Mouse (Mus musculus): ENCODE results near the gene Nup107. TPM values are rescaled to one million over a fixed set of nuclear protein-coding genes. Genes with fewer than 3 reads are reported as not detected.

Gene Nup107
- polyA plus RNA-seq, 1 experiment from 2014 or later = 33.7 TPM

DNA sequence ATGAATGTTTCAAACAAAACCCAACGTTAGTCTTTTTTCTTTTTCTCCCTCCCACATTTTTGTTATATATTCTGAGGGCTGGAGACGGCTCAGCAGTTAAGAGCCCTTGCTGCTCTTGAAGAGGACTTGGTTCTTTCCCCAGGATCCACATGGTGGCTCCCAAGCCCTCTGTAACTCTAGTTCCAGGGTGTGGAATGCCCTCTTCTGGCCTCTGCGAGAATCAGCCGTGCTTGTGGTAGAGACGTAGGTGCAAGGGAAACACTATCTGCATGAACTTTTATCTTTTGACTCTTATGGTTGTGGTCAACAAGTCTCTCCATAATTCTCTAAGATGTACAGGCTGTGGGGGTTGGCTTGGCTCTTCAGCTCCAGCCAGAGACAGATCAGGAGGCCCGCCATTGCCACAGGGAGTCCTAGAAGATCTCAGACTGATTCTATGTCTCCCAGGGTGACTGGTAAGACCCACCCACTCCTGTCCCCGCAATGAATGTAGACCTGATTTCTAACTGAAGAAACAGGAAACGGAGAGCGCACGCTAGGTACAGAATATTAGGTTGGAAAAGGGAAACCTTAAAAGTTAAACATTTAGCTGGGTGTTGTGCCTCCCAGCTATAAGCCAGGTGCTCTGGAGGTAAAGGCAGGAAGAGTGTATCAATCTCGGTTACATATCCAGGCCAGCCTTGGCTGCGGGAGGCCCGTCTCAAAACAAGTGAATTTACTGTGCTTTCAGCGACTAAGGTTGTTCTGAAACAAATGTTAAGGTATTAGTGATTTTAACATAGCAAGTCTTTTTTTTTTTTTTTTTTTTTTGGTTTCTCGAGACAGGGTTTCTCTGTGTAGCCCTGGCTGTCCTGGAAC lies 61.0 kb downstream of the Nup107 start:
- H3K4me3 ChIP-seq = no peak overlapping the region
- no peak for ATAC-seq (replicated peaks)
- 64% methylated on average over 15 of the region's 15 CpGs for WGBS
- no peaks in the 10 kb centered on the region for H3K4me1 ChIP-seq
- no peak overlapping the region for H3K9ac ChIP-seq
- H3K27me3 ChIP-seq (replicated peaks) = no peaks in the 10 kb centered on the region
- H3K27ac ChIP-seq = no peak overlapping the region
- no peaks in the 10 kb centered on the region for H3K9me3 ChIP-seq
- H3K4me2 ChIP-seq = no peak overlapping the region
- peaks cover 5% of the 10 kb centered on the region; the same call in 1 of the 2 replicates for H3K36me3 ChIP-seq (replicated peaks)

DNA sequence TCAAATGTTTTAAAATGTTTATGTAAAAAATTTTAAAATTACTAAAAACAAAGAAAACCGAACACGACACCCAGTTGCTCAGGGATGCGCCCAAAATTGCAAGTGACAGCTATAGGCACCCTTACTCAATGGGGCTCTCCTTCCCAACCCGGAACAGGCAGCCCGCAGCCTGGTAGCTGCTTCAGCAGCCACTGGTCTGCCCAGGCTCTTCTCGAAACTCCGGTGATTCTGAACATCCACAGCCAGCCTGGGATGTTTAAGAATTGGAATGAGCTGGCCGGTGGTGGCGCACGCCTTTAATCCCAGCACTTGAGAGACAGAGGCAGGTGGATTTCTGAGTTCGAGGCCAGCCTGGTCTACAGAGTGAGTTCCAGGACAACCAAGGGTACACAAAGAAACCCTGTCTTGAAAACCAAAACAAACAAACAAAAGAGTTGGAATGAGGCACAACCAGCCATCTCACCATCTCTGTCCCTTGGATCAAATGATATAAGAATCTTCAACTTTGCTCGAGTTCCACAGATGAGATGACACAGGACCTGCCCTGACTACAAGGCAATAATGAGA lies 61.8 kb downstream of the Nup107 start:
- Histone ChIP-seq H3K27ac (no peak overlapping the region), H3K4me2 (no peak overlapping the region), H3K9me3 (no peaks in the 10 kb centered on the region), H3K4me3 (no peak overlapping the region), H3K4me1 (no peaks in the 10 kb centered on the region), H3K9ac (no peak overlapping the region), H3K27me3 (replicated peaks) (no peaks in the 10 kb centered on the region), H3K36me3 (replicated peaks) (no peaks in the 10 kb centered on the region)
- 95% methylated on average over 12 of the region's 12 CpGs for WGBS
- ATAC-seq (replicated peaks) = no peak

DNA sequence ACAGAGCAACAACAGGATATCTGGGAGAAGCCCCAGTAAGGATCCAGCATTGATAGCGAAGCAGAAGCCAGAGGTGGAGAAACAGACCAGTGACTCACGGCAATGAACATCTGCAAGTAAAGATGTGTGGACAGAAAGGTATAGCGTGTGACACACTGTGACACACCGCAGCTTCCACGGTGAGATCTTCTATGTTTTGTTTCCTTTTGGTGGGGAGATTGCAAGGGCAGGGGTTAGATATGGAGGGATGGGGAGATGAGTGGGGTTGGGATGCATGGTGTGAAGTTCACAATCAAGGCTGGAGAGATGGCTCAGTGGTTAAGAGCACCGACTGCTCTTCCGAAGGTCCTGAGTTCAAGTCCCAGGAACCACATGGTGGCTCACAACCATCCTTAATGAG lies 62.4 kb downstream of the Nup107 start:
- H3K4me1 ChIP-seq = no peaks in the 10 kb centered on the region
- H3K27me3 ChIP-seq (replicated peaks) = no peaks in the 10 kb centered on the region

GRCm38 (mm10) chr10:117729139-117729814 lies 63.2 kb downstream of the Nup107 start:
- H3K27me3 ChIP-seq (replicated peaks) = no peaks in the 10 kb centered on the region
- ATAC-seq (replicated peaks) = no peak
- no peaks in the 10 kb centered on the region for H3K36me3 ChIP-seq (replicated peaks)
- no peak overlapping the region for H3K27ac ChIP-seq
- no peaks in the 10 kb centered on the region for H3K9me3 ChIP-seq
- no peak overlapping the region for H3K4me2 ChIP-seq
- no peak overlapping the region for H3K9ac ChIP-seq
- WGBS = 83% methylated on average over 11 of the region's 11 CpGs
- no peaks in the 10 kb centered on the region for H3K4me1 ChIP-seq
- no peak overlapping the region for H3K4me3 ChIP-seq

More for the DNA sequence above, 62.4 kb downstream of the Nup107 start:
- WGBS = 97% methylated on average over 7 of the region's 7 CpGs
- Histone ChIP-seq H3K4me2 (no peak overlapping the region), H3K4me3 (no peak overlapping the region), H3K9ac (no peak overlapping the region), H3K27ac (no peak overlapping the region), H3K9me3 (no peaks in the 10 kb centered on the region), H3K36me3 (replicated peaks) (no peaks in the 10 kb centered on the region)
- ATAC-seq (replicated peaks) = no peak

DNA sequence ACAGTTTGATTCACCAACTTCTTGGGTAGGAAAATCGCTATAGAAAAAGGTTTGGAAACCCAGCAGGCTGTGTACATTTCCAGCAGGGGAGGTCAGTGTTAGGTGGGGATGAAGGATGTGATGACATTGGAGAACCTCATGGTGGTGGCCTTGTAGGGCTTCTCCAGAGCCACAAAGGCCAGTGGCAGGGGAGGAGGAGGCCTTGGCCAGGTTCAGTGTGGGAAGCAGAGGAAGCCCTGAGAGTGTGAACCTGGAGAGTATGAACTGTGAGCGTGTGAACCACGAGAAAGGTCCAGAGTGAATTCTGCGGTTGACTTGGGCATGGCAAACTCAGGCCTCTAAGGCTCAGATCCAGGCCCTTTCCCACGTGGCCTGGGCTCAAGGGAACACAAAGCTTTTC lies 63.9 kb downstream of the Nup107 start:
- H3K27me3 ChIP-seq (replicated peaks) = no peaks in the 10 kb centered on the region
- no peaks in the 10 kb centered on the region for H3K9me3 ChIP-seq
- 82% methylated on average over 5 of the region's 5 CpGs for WGBS
- no peak overlapping the region for H3K27ac ChIP-seq
- ATAC-seq (replicated peaks) = no peak
- H3K4me1 ChIP-seq = no peaks in the 10 kb centered on the region
- no peak overlapping the region for H3K4me3 ChIP-seq
- H3K36me3 ChIP-seq (replicated peaks) = no peaks in the 10 kb centered on the region
- H3K9ac ChIP-seq = no peak overlapping the region
- no peak overlapping the region for H3K4me2 ChIP-seq

GRCm38 (mm10) chr10:117727518-117728110 lies 64.9 kb downstream of the Nup107 start:
- H3K27me3 ChIP-seq (replicated peaks) = no peaks in the 10 kb centered on the region
- WGBS = 81% methylated on average over 9 of the region's 9 CpGs
- ATAC-seq (replicated peaks) = no peak

GRCm38 (mm10) chr10:117726888-117727385 lies 65.6 kb downstream of the Nup107 start:
- no peaks in the 10 kb centered on the region for H3K27me3 ChIP-seq (replicated peaks)
- H3K27ac ChIP-seq = no peak overlapping the region
- no peak overlapping the region for H3K4me2 ChIP-seq
- 95% methylated on average over 4 of the region's 4 CpGs for WGBS
- no peaks in the 10 kb centered on the region for H3K9me3 ChIP-seq
- no peak for ATAC-seq (replicated peaks)
- H3K9ac ChIP-seq = no peak overlapping the region
- H3K36me3 ChIP-seq (replicated peaks) = no peaks in the 10 kb centered on the region
- H3K4me1 ChIP-seq = no peaks in the 10 kb centered on the region
- H3K4me3 ChIP-seq = no peak overlapping the region

More at GRCm38 (mm10) chr10:117727518-117728110, 64.9 kb downstream of the Nup107 start:
- Histone ChIP-seq H3K9me3 (no peaks in the 10 kb centered on the region), H3K4me2 (no peak overlapping the region), H3K4me1 (no peaks in the 10 kb centered on the region), H3K4me3 (no peak overlapping the region), H3K9ac (no peak overlapping the region), H3K27ac (no peak overlapping the region), H3K36me3 (replicated peaks) (no peaks in the 10 kb centered on the region)

- no peak for ATAC-seq (replicated peaks)
- H3K36me3 ChIP-seq (replicated peaks) = no peaks in the 10 kb centered on the region
- no peaks in the 10 kb centered on the region for H3K27me3 ChIP-seq (replicated peaks)
- no peak overlapping the region for H3K4me3 ChIP-seq
- H3K9ac ChIP-seq = no peak overlapping the region
- H3K4me2 ChIP-seq = no peak overlapping the region
- H3K27ac ChIP-seq = no peak overlapping the region
- H3K9me3 ChIP-seq = no peaks in the 10 kb centered on the region
- no peaks in the 10 kb centered on the region for H3K4me1 ChIP-seq
- 94% methylated on average over 4 of the region's 4 CpGs for WGBS
These were observed 66.2 kb downstream of the Nup107 start for GRCm38 (mm10) chr10:117726350-117726749.

DNA sequence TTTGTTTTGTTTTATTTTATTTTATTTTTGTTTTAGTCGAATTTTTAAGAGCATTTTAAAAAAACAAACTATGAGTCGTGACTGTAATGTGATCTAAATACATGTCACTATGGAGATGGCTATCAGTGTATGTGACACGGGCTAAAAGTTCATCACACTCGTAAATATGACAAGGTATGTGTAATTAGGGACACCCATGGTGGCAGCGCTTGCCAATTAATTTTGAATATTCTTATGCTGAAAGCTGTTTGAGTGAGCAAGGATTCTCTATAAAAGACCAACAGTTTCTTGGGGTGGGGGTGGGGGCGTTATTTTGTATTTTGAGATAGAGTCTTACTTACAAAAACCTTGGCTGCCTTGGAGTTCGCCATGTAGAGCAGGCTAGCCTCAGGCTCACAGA lies 66.8 kb downstream of the Nup107 start:
- Histone ChIP-seq H3K9ac (no peak overlapping the region), H3K36me3 (replicated peaks) (no peaks in the 10 kb centered on the region), H3K27ac (no peak overlapping the region), H3K9me3 (no peaks in the 10 kb centered on the region), H3K4me1 (no peaks in the 10 kb centered on the region), H3K4me3 (no peak overlapping the region), H3K4me2 (no peak overlapping the region), H3K27me3 (replicated peaks) (no peaks in the 10 kb centered on the region)
- 80% methylated on average over 7 of the region's 7 CpGs for WGBS
- ATAC-seq (replicated peaks) = no peak

DNA sequence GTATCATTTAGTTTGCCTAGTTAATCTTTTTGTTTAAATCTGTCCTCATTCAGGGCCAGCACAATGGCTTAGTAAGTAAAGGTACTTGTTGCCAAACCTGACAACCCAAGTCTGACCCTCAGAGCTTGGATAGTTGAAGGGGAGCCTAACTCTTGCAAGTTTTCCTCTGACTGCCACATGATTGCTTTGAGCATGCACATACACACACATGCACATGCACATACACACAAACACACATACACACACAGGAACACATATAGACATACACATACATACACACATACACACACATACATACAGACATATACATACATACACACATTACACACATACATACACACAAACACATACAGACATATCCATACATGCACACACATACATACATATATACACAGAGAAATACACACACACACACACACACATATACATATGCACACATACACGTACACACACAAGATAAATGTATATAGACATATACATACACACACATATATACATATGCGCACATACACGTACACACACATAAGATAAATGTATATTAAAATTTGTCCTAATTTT lies 67.6 kb downstream of the Nup107 start:
- Histone ChIP-seq H3K4me2 (no peak overlapping the region), H3K4me1 (no peaks in the 10 kb centered on the region), H3K9ac (no peak overlapping the region), H3K27ac (no peak overlapping the region), H3K9me3 (no peaks in the 10 kb centered on the region), H3K36me3 (replicated peaks) (no peaks in the 10 kb centered on the region), H3K27me3 (replicated peaks) (no peaks in the 10 kb centered on the region), H3K4me3 (no peak overlapping the region)
- no peak for ATAC-seq (replicated peaks)
- WGBS = 98% methylated on average over 3 of the region's 3 CpGs

- H3K27ac ChIP-seq = no peak overlapping the region
- no peaks in the 10 kb centered on the region for H3K9me3 ChIP-seq
- no peak overlapping the region for H3K4me2 ChIP-seq
- ATAC-seq (replicated peaks) = no peak
- no peak overlapping the region for H3K4me3 ChIP-seq
- no peaks in the 10 kb centered on the region for H3K4me1 ChIP-seq
- H3K9ac ChIP-seq = no peak overlapping the region
- H3K36me3 ChIP-seq (replicated peaks) = no peaks in the 10 kb centered on the region
- 81% methylated on average over 5 of the region's 5 CpGs for WGBS
- H3K27me3 ChIP-seq (replicated peaks) = no peaks in the 10 kb centered on the region
These were observed 68.3 kb downstream of the Nup107 start for GRCm38 (mm10) chr10:117724136-117724718.
